Mouse (Mus musculus) midbrain, embryonic 16.5 days (tissue): ENCODE measurements around the gene Rsph6a. TPM values are rescaled to one million over a fixed set of nuclear protein-coding genes. Genes with fewer than 3 reads are reported as not detected.

Experiments
- ATAC-seq: fragments of 200-750 bp; cut with Nextera tagmentation; 2 replicates; pipeline ENCODE4 v1.8.0; 2017; ENCODE audit warnings: moderate TSS enrichment
- H3K27ac ChIP-seq: fragments of 300-500 bp; sonication (generic); 2 replicates; pipeline ENCODE4 v1.5.1; 2014; ENCODE audit warnings: mild to moderate bottlenecking, low read length, mixed read lengths
- H3K27me3 ChIP-seq: fragments of 300-500 bp; sonication (generic); 2 replicates; pipeline ENCODE4 v1.6.1; 2014; ENCODE audit warnings: low read depth, low read length, mixed read lengths; ENCODE audit not compliant: control insufficient read depth, insufficient read depth
- H3K36me3 ChIP-seq: fragments of 300-500 bp; sonication (generic); 2 replicates; pipeline ENCODE4 v1.6.1; 2014; ENCODE audit warnings: mild to moderate bottlenecking, low read length, moderate library complexity, mixed read lengths; ENCODE audit not compliant: control insufficient read depth, insufficient read depth
- H3K4me1 ChIP-seq: fragments of 300-500 bp; sonication (generic); 2 replicates; pipeline ENCODE4 v1.6.1; 2014; ENCODE audit warnings: mild to moderate bottlenecking, low read length, mixed read lengths; ENCODE audit not compliant: control insufficient read depth, insufficient read depth
- H3K4me2 ChIP-seq: fragments of 300-500 bp; sonication (generic); 2 replicates; pipeline ENCODE4 v1.6.1; 2014; ENCODE audit warnings: mild to moderate bottlenecking, low read length, mixed read lengths
- H3K4me3 ChIP-seq: fragments of 300-500 bp; sonication (generic); 2 replicates; pipeline ENCODE4 v1.5.1; 2014; ENCODE audit warnings: low read depth, mild to moderate bottlenecking, low read length, moderate library complexity, mixed read lengths
- H3K9ac ChIP-seq: fragments of 300-500 bp; sonication (generic); 2 replicates; pipeline ENCODE4 v1.6.1; 2014; ENCODE audit warnings: low read depth, low read length, mixed read lengths
- H3K9me3 ChIP-seq: fragments of 300-500 bp; sonication (generic); replicated peaks from 2 replicates; pipeline ENCODE4 v1.6.1; 2014; ENCODE audit warnings: mild to moderate bottlenecking, low read length, mixed read lengths; ENCODE audit not compliant: control insufficient read depth, poor library complexity, severe bottlenecking
- WGBS: fragments of 180-500 bp; shearing (Covaris S2); extraction: QIAGEN DNeasy Blood & Tissue Kit; methylation state at CpG from one replicate; pipeline ENCODE4 v1.1.7; 2014; 5-methylcytosine and 5-hydroxymethylcytosine counted together
- polyA plus RNA-seq: library from polyadenylated mRNA; unstranded; fragments of >200 nt; fragmentation: Nextera tagmentation; extraction: Ambion mirVana; gene quantifications from 2 replicates; pipeline ENCODE4 v1.2.1, GENCODE M21; 2015

The Rsph6a gene
- polyA plus RNA-seq, 1 experiment from 2014 or later: 0.28 TPM

DNA sequence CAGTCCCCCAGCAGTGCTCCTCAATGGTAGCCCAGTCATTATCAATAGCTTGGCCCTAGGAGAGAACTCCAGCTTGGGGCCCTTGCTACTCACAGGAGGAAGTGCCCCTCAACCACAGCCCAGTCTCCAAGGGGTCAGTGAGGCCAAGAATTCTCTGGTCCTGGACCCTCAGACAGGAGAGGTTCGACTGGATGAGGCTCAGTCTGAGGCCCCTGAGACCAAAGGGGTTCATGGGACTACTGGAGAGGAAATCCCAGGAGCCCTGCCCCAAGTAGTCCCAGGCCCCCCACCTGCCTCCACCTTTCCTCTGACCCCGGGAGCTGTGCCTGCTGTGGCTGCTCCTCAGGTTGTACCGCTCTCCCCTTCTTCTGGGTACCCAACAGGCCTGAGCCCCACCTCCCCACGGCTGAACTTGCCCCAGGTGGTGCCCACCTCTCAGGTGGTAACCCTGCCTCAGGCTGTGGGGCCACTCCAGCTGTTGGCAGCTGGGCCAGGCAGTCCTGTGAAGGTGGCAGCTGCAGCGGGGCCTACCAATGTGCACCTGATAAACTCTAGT, 42.0 kb downstream of the Rsph6a start:
- H3K9me3 ChIP-seq: no peaks in the 10 kb centered on the region
- ATAC-seq: no peak
- H3K36me3 ChIP-seq: peaks cover 6% of the 10 kb centered on the region; the same call in 1 of the 2 replicates
- H3K27me3 ChIP-seq: peaks cover 17% of the 10 kb centered on the region
- peaks cover 28% of the 10 kb centered on the region for H3K4me1 ChIP-seq
- H3K4me3 ChIP-seq: no peak overlapping the region
- no peak overlapping the region for H3K27ac ChIP-seq
- 62% methylated on average over 5 of the region's 5 CpGs for WGBS
- H3K9ac ChIP-seq: no peak overlapping the region
- H3K4me2 ChIP-seq: peak overlapping the region; percentile 98

DNA sequence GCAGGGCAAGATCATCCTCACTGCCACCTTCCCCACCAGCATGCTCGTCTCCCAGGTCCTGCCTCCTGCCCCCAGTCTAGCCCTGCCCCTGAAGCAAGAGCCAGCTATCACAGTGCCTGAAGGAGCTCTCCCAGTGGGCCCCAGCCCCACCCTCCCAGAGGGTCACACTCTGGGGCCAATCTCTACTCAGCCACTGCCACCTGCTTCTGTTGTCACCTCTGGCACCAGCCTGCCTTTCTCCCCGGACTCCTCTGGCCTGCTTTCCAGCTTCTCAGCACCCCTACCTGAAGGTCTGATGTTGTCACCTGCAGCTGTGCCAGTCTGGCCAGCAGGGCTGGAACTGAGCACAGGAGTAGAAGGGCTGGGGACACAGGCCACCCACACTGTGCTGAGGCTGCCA, 42.7 kb downstream of the Rsph6a start:
- no peaks in the 10 kb centered on the region for H3K9me3 ChIP-seq
- peaks cover 14% of the 10 kb centered on the region for H3K27me3 ChIP-seq
- no peak overlapping the region for H3K9ac ChIP-seq
- H3K36me3 ChIP-seq: no peaks in the 10 kb centered on the region
- no peak overlapping the region for H3K27ac ChIP-seq
- 75% methylated on average over 2 of the region's 2 CpGs for WGBS
- no peak overlapping the region for H3K4me2 ChIP-seq
- H3K4me3 ChIP-seq: no peak overlapping the region
- peaks cover 28% of the 10 kb centered on the region for H3K4me1 ChIP-seq
- no peak for ATAC-seq

DNA sequence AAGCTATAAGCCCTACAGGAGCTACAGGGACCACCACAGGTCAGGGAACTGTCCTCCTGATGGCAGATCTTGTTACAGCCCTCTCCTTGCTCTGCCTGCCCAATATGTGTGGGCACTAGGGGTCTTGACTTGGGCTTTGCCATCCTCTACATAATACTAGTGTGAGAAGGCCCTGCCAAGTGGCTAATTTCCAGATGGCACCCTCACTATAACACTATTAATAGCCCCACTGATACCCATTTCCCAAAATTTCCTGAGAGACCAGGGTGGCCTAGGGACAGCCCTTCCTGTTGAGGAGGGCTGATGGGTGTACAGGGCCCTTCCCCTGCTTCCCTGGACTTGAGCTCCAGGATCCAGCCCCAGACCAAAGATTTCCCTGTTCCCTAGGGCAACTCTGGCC, 43.4 kb downstream of the Rsph6a start:
- H3K4me2 ChIP-seq: no peak overlapping the region
- H3K27me3 ChIP-seq: peaks cover 14% of the 10 kb centered on the region
- H3K9ac ChIP-seq: no peak overlapping the region
- H3K4me3 ChIP-seq: no peak overlapping the region
- H3K9me3 ChIP-seq: no peaks in the 10 kb centered on the region
- no peak for ATAC-seq
- no peaks in the 10 kb centered on the region for H3K36me3 ChIP-seq
- peaks cover 28% of the 10 kb centered on the region for H3K4me1 ChIP-seq
- no peak overlapping the region for H3K27ac ChIP-seq

DNA sequence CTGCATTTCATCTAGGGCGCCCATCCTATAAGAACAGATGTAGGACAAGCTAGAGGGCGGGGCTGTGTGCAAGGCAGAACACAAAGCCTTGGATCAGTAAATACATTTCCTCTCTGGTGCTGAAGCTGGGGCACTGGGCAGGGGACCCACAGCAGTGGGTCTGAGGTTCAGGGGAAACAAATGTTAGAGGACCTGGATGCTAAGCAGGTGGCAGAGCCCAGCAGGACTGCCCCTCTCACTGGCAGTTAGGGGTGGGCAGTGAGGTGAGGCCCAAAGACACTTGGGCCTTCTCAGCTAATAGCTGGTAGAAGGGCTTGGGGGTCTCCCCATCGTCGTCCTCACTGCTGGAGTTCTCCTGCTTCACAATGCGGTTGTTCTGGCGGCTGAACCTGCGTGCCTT, 44.3 kb downstream of the Rsph6a start:
- Histone ChIP-seq H3K27me3 (peaks cover 14% of the 10 kb centered on the region), H3K36me3 (no peaks in the 10 kb centered on the region), H3K27ac (no peak overlapping the region), H3K4me1 (peaks cover 20% of the 10 kb centered on the region), H3K4me3 (no peak overlapping the region), H3K9ac (no peak overlapping the region), H3K9me3 (no peaks in the 10 kb centered on the region), H3K4me2 (no peak overlapping the region)
- no peak for ATAC-seq
- WGBS: 61% methylated on average over 7 of the region's 7 CpGs

DNA sequence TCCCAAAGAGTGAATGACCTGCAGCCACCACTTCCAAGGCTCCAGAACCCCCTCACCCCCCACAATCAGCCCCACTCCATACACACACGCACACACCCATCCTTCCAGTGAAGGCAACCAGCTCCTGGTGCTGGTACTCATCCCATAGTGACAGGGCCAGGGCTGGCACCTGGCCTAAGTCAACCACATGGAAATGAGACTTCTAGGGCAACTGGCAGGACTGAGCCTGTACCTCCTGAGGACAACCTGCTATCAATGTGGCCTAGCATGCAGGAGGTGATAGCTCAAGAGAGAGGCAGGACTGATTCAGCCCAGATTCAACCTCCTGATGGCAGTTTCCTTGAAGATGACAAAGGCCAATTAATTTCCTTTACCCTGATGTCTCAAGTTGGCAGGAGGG, 45.8 kb downstream of the Rsph6a start:
- no peak for ATAC-seq
- Histone ChIP-seq H3K4me3 (no peak overlapping the region), H3K4me1 (peaks cover 7% of the 10 kb centered on the region), H3K9ac (no peak overlapping the region), H3K4me2 (no peak overlapping the region), H3K36me3 (no peaks in the 10 kb centered on the region), H3K27ac (no peak overlapping the region), H3K9me3 (no peaks in the 10 kb centered on the region), H3K27me3 (0 out of 2 replicates have a peak, but pooled peaks cover 1% of the 10 kb centered on the region)
- WGBS: 85% methylated on average over 1 of the region's 1 CpGs

DNA sequence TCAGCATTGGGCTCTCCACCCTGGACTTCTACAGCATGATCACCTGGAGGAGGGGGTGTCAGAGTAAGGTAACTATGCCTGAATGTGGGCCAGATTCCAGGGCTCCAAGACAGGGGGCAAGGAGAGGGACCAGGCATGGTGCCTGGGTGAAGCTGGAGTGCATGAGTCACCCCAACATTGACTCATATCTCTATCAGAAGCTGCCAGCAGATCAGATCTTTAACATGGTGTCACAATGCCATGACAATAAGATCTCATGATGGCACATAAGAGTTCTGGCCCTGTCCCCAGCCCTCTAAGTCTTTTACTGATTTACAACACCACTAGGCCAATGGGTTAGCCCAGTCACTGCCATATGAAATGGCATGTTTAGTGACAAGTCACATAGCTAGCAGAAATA, 49.3 kb downstream of the Rsph6a start:
- Histone ChIP-seq H3K4me1 (no peaks in the 10 kb centered on the region), H3K36me3 (no peaks in the 10 kb centered on the region), H3K9ac (no peak overlapping the region), H3K9me3 (no peaks in the 10 kb centered on the region), H3K4me3 (no peak overlapping the region), H3K27ac (no peak overlapping the region), H3K4me2 (no peak overlapping the region), H3K27me3 (no peaks in the 10 kb centered on the region)
- ATAC-seq: no peak

DNA sequence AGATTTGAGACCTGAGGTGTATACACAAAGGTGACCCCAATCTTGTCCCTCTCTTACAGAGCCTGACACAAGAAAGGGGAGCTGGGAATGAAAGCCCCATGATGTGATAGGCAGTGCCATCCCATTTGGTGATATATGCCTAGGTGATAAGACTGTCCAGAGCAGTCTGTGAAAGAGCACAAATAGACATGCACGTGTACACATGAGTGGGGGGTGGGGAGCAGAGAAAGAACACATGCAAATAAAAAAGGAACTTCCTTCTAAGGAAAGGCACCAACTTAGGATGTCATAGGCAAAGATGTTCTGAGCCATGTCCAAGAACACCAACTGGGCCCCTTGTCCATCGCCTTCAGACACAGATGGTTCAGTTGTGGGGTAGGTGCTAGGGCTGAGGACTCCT, 50.0 kb downstream of the Rsph6a start:
- no peak for ATAC-seq
- WGBS: 74% methylated on average over 2 of the region's 2 CpGs
- H3K9ac ChIP-seq: no peak overlapping the region
- H3K9me3 ChIP-seq: no peaks in the 10 kb centered on the region
- no peak overlapping the region for H3K4me2 ChIP-seq
- no peaks in the 10 kb centered on the region for H3K36me3 ChIP-seq
- H3K27ac ChIP-seq: no peak overlapping the region
- no peaks in the 10 kb centered on the region for H3K4me1 ChIP-seq
- no peak overlapping the region for H3K4me3 ChIP-seq
- no peaks in the 10 kb centered on the region for H3K27me3 ChIP-seq

DNA sequence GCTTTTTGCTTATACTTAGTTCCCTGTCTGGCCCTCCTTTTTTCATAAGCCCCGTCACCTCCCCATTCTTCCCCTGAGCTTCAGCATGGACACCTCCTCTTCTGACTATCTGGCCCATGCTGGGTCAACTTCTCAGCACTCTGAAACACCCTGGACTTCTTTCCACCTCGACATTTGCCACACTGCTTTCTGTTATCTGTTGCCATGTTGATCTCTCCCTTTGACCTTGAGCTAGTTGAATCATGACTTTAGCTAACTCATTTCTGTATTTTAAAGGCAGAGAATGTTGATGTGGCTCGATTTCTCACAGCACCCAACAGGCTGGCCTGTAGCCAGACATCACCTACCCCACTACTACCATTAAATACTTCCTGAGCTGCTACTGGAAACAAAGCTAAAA, 52.9 kb downstream of the Rsph6a start:
- Histone ChIP-seq H3K4me1 (no peaks in the 10 kb centered on the region), H3K9me3 (no peaks in the 10 kb centered on the region), H3K27me3 (no peaks in the 10 kb centered on the region), H3K36me3 (no peaks in the 10 kb centered on the region), H3K27ac (no peak overlapping the region), H3K4me3 (no peak overlapping the region), H3K4me2 (no peak overlapping the region), H3K9ac (no peak overlapping the region)
- ATAC-seq: no peak
- 63% methylated on average over 3 of the region's 3 CpGs for WGBS

DNA sequence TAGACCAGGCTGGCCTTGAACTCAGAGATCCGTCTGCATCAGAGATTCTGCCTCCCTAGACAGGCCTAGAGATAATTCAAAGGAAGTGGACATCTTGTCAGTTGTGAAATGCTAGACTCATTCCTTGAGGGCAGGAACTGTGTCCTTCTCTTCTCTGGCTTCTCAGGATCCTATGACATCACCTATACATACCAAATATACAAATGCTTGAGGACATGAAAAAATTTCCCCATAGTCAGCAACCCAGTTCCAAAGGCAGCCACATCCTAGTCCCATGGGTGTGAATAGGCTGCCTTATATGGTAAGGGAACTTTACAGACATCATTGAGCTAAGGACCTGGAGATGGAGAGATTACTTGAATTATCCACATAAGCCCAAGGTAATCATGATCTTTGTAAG, 55.1 kb downstream of the Rsph6a start:
- no peaks in the 10 kb centered on the region for H3K4me1 ChIP-seq
- no peaks in the 10 kb centered on the region for H3K9me3 ChIP-seq
- no peaks in the 10 kb centered on the region for H3K27me3 ChIP-seq
- H3K36me3 ChIP-seq: no peaks in the 10 kb centered on the region
- no peak overlapping the region for H3K4me2 ChIP-seq
- no peak overlapping the region for H3K27ac ChIP-seq
- ATAC-seq: no peak
- 84% methylated on average over 1 of the region's 1 CpGs for WGBS
- H3K9ac ChIP-seq: no peak overlapping the region
- no peak overlapping the region for H3K4me3 ChIP-seq
